Mouse (Mus musculus) skeletal muscle tissue, adult 2 months (tissue): ENCODE results near the gene Ubfd1.

Experiments
- DNase-seq: peaks from one replicate; pipeline ENCODE4 v3.0.0-alpha.2; 2012; ENCODE audit warnings: low read depth, low spot score

Gene Ubfd1

GRCm38 (mm10) chr7:122066945-122067516 lies at the start of gene Ubfd1, which contains the start of gene Ears2:
Gene Ubfd1, plus strand, starts transcription at chr7:122067175.
Gene Ears2, minus strand, starts transcription at chr7:122067263.
- DNase-seq, result peak; percentile 93

- DNase-seq, result no peak
These were observed 48.7 kb upstream of the Ubfd1 start for GRCm38 (mm10) chr7:122018247-122018646.

- DNase-seq, result no peak
These were observed 48.0 kb upstream of the Ubfd1 start for GRCm38 (mm10) chr7:122018978-122019377.

GRCm38 (mm10) chr7:122020273-122020666 lies 46.7 kb upstream of the Ubfd1 start:
- DNase-seq, result no peak

GRCm38 (mm10) chr7:122020667-122021354 lies 46.2 kb upstream of the Ubfd1 start, which contains the start of gene Gga2:
Gene Gga2, minus strand, starts transcription at chr7:122021222.
- peak; percentile 84 for DNase-seq

- DNase-seq, result no peak
These were observed 44.8 kb upstream of the Ubfd1 start for GRCm38 (mm10) chr7:122022131-122022530.

- no peak for DNase-seq
These were observed 33.6 kb upstream of the Ubfd1 start for GRCm38 (mm10) chr7:122033371-122033770.

- DNase-seq, result no peak
These were observed 32.6 kb upstream of the Ubfd1 start for GRCm38 (mm10) chr7:122034348-122034747.

GRCm38 (mm10) chr7:122044106-122044505 lies 22.9 kb upstream of the Ubfd1 start:
- DNase-seq, result no peak

- peak; percentile 58 for DNase-seq
These were observed 21.8 kb upstream of the Ubfd1 start for GRCm38 (mm10) chr7:122045181-122045634.

GRCm38 (mm10) chr7:122045711-122046110 lies 21.3 kb upstream of the Ubfd1 start:
- DNase-seq, result no peak

- DNase-seq, result no peak
These were observed 20.2 kb upstream of the Ubfd1 start for GRCm38 (mm10) chr7:122046813-122047212.

- no peak for DNase-seq
These were observed 18.8 kb upstream of the Ubfd1 start for GRCm38 (mm10) chr7:122048191-122048590.

- DNase-seq, result peak; percentile 14
These were observed 16.1 kb upstream of the Ubfd1 start for GRCm38 (mm10) chr7:122050834-122051233.

GRCm38 (mm10) chr7:122056633-122057032 lies 10.3 kb upstream of the Ubfd1 start:
- no peak for DNase-seq

- DNase-seq, result no peak
These were observed 1.3 kb upstream of the Ubfd1 start for GRCm38 (mm10) chr7:122065656-122066055.

GRCm38 (mm10) chr7:122066102-122066944 lies 652 bp upstream of the Ubfd1 start:
- no peak for DNase-seq

- no peak for DNase-seq
These were observed 774 bp downstream of the Ubfd1 start for GRCm38 (mm10) chr7:122067517-122068381.

GRCm38 (mm10) chr7:122074374-122074773 lies 7.4 kb downstream of the Ubfd1 start:
- DNase-seq, result no peak

- no peak for DNase-seq
These were observed 13.0 kb downstream of the Ubfd1 start for GRCm38 (mm10) chr7:122079798-122080554.

- no peak for DNase-seq
These were observed 14.1 kb downstream of the Ubfd1 start for GRCm38 (mm10) chr7:122081071-122081470.
